Mouse (Mus musculus) intestine, embryonic 14.5 days (tissue): ENCODE data around the gene Pip5k1b. TPM values are rescaled to one million over a fixed set of nuclear protein-coding genes. Genes with fewer than 3 reads are reported as not detected.

Experiments used
- ATAC-seq: fragments of 200-750 bp; cut with Nextera tagmentation; replicated peaks from 2 replicates; pipeline ENCODE4 v1.8.0; 2017; ENCODE audit warnings: low read depth, moderate number of reproducible peaks, moderate TSS enrichment, moderate library complexity; ENCODE audit not compliant: low FRiP score, low TSS enrichment
- DNase-seq: peaks from one replicate; pipeline ENCODE4 v3.0.0-alpha.2; 2018; ENCODE audit warnings: low spot score
- H3K27ac ChIP-seq: fragments of 300-500 bp; sonication (generic); 2 replicates; pipeline ENCODE4 v1.5.1; 2014; ENCODE audit warnings: low read depth, mild to moderate bottlenecking, control low read depth
- H3K27me3 ChIP-seq: fragments of 300-500 bp; sonication (generic); replicated peaks from 2 replicates; pipeline ENCODE4 v1.6.1; 2014; ENCODE audit warnings: low read length, control low read depth; ENCODE audit not compliant: control insufficient read depth, insufficient read depth
- H3K36me3 ChIP-seq: fragments of 300-500 bp; sonication (generic); 2 replicates; pipeline ENCODE4 v1.6.1; 2014; ENCODE audit warnings: low read length, control low read depth; ENCODE audit not compliant: control insufficient read depth, insufficient read depth
- H3K4me1 ChIP-seq: fragments of 300-500 bp; sonication (generic); replicated peaks from 2 replicates; pipeline ENCODE4 v1.6.1; 2014; ENCODE audit warnings: low read length, control low read depth, mixed read lengths; ENCODE audit not compliant: control insufficient read depth, insufficient read depth
- H3K4me2 ChIP-seq: fragments of 300-500 bp; sonication (generic); 2 replicates; pipeline ENCODE4 v1.6.1; 2014; ENCODE audit warnings: low read length
- H3K4me3 ChIP-seq: fragments of 300-500 bp; sonication (generic); 2 replicates; pipeline ENCODE4 v1.5.1; 2014; ENCODE audit warnings: low read depth, low read length, control low read depth, mixed read lengths
- H3K9ac ChIP-seq: fragments of 300-500 bp; sonication (generic); 2 replicates; pipeline ENCODE4 v1.6.1; 2014; ENCODE audit warnings: mild to moderate bottlenecking, low read length
- H3K9me3 ChIP-seq: fragments of 300-500 bp; sonication (generic); 2 replicates; pipeline ENCODE4 v1.6.1; 2016; ENCODE audit warnings: low read length, control low read depth; ENCODE audit not compliant: control insufficient read depth
- WGBS: fragments of 180-500 bp; shearing (Covaris S2); extraction: QIAGEN DNeasy Blood & Tissue Kit; methylation state at CpG from one replicate; pipeline ENCODE4 v1.1.7; 2014; 5-methylcytosine and 5-hydroxymethylcytosine counted together
- polyA plus RNA-seq: library from polyadenylated mRNA; unstranded; fragments of >200 nt; fragmentation: Nextera tagmentation; extraction: Ambion mirVana; gene quantifications from 2 replicates; pipeline ENCODE4 v1.2.1, GENCODE M21; 2014

The Pip5k1b gene
- polyA plus RNA-seq, 1 experiment from 2014 or later, result 12.4 TPM

DNA sequence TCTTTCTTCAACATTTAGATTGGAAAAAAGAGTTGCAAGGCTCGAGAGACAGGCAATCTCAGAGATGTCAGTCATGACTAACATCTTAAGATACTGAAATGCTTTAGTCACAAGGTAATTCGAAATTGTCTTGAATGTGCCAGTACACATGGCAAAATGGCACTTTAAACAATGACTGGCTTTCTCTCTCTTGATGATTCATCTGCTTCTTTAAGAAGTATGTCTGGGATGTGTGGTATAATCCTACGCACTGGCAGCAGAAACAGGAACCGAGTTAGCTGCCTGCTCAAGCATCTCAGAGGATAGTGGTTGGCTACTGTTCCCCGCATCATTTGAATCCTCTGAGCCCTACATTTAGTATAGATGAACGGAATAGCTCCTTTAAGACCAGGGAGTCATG is 230.0 kb downstream of the Pip5k1b start:
- no peak for ATAC-seq
- WGBS, result 73% methylated on average over 6 of the region's 6 CpGs

DNA sequence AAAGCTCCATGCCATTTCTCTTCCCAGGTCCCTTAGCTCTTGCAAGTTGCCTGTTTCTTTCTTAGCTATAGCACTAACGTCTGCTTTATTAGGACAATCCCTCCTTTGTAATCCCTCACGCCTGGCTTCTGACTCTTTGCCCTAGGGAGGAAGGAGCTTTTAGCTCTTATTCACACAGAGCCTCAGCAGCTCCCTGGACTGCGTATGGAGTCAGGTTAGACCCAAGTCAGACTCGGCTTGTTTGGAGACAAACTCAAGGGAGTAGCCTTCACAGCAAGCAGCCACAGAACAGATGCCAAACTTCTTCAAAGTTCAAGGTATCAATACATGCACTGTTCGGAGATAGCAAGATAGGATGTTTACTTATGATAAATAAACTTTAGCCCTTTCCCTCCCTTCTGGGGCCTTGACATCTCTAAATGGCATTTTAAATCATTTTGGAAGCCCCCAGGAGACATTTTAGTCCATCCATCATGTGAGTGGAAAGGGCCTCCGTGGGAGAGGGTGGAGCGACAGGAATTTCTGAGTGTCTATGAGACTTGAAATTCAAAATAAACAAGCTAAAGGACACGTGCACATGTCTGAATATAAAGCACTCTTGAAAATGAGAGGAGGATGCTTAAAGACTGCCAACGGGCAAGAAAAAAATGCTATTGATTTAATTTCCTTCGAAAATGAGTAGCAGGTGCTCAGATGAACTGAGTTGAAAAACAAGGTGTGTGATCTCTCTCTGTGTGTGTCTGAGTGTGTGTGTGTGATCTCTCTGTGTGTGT is 231.6 kb downstream of the Pip5k1b start:
- no peak for DNase-seq
- Histone ChIP-seq H3K27me3 (no peaks in the 10 kb centered on the region), H3K9me3 (no peaks in the 10 kb centered on the region), H3K36me3 (no peaks in the 10 kb centered on the region), H3K4me3 (no peak overlapping the region), H3K4me1 (peaks cover 5% of the 10 kb centered on the region; the same call in 1 of the 2 replicates), H3K9ac (no peak overlapping the region), H3K27ac (no peak overlapping the region), H3K4me2 (no peak overlapping the region)
- no peak for ATAC-seq
- WGBS, result 18% methylated on average over 10 of the region's 10 CpGs

More for the DNA sequence above, 230.0 kb downstream of the Pip5k1b start:
- H3K4me1 ChIP-seq, result peaks cover 5% of the 10 kb centered on the region; the same call in 1 of the 2 replicates
- H3K4me3 ChIP-seq, result no peak overlapping the region
- H3K4me2 ChIP-seq, result no peak overlapping the region
- H3K27ac ChIP-seq, result no peak overlapping the region
- H3K36me3 ChIP-seq, result no peaks in the 10 kb centered on the region
- DNase-seq, result no peak
- no peak overlapping the region for H3K9ac ChIP-seq
- no peaks in the 10 kb centered on the region for H3K9me3 ChIP-seq
- H3K27me3 ChIP-seq, result no peaks in the 10 kb centered on the region

DNA sequence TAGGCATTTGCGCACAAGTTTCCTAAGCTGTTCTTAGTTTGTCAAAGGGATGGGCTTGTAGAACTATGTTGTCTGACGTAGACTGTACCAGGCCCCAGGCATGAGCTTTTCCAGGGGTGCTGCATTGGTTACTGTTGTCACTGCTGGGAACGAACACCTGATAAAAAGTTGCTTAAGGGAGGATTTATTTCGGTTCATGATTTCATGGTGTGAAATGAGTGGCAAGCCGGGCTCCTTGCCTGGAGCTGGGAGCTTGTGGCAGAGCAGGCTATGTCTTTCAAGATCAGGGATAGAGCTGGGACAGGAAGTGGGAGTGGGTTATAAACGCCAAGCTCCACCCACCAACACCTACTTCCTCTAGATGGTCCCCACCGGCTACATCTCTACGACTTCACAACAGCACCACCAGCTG is 233.8 kb downstream of the Pip5k1b start:
- no peak overlapping the region for H3K9ac ChIP-seq

GRCm38 (mm10) chr19:24321211-24321899 is 234.3 kb downstream of the Pip5k1b start:
- no peak for DNase-seq
- no peak for ATAC-seq
- 86% methylated on average over 6 of the region's 6 CpGs for WGBS
- H3K9me3 ChIP-seq, result no peaks in the 10 kb centered on the region
- H3K27me3 ChIP-seq, result no peaks in the 10 kb centered on the region
- H3K27ac ChIP-seq, result no peak overlapping the region
- H3K4me2 ChIP-seq, result no peak overlapping the region
- H3K4me3 ChIP-seq, result no peak overlapping the region
- H3K9ac ChIP-seq, result no peak overlapping the region
- no peaks in the 10 kb centered on the region for H3K36me3 ChIP-seq
- peaks cover 5% of the 10 kb centered on the region; the same call in 1 of the 2 replicates for H3K4me1 ChIP-seq

More for the DNA sequence above, 233.8 kb downstream of the Pip5k1b start:
- Histone ChIP-seq H3K27me3 (no peaks in the 10 kb centered on the region), H3K36me3 (no peaks in the 10 kb centered on the region), H3K9me3 (no peaks in the 10 kb centered on the region), H3K4me1 (peaks cover 5% of the 10 kb centered on the region; the same call in 1 of the 2 replicates), H3K27ac (no peak overlapping the region), H3K4me3 (no peak overlapping the region), H3K4me2 (no peak overlapping the region)
- 93% methylated on average over 8 of the region's 8 CpGs for WGBS
- ATAC-seq, result no peak
- DNase-seq, result no peak

GRCm38 (mm10) chr19:24318172-24318571 is 237.5 kb downstream of the Pip5k1b start:
- WGBS, result 71% methylated on average over 10 of the region's 10 CpGs
- no peak for DNase-seq
- no peak overlapping the region for H3K27ac ChIP-seq
- no peaks in the 10 kb centered on the region for H3K4me1 ChIP-seq
- no peaks in the 10 kb centered on the region for H3K9me3 ChIP-seq
- ATAC-seq, result no peak
- H3K36me3 ChIP-seq, result no peaks in the 10 kb centered on the region
- no peak overlapping the region for H3K9ac ChIP-seq
- no peaks in the 10 kb centered on the region for H3K27me3 ChIP-seq
- no peak overlapping the region for H3K4me2 ChIP-seq
- H3K4me3 ChIP-seq, result no peak overlapping the region

DNA sequence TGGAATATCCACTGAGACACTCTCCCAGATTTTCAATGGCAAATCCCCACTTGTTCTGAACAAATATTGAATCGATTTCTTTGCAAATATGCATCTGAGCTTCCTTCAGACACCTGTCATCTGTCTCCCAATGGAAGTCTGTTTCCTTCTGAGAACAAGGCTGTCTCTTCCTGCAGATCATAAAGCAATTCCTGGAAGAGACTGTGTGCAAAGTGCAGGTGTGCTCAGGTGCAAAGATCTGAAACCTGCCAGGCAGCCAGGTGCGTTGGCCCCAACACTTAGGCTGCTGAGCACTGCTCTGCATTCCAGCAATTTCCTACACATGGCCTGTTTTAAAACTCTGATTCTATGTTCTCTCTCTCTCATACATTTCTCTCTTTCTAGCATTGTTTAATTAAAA is 237.9 kb downstream of the Pip5k1b start:
- no peaks in the 10 kb centered on the region for H3K9me3 ChIP-seq
- H3K27me3 ChIP-seq, result no peaks in the 10 kb centered on the region
- WGBS, result 75% methylated on average over 2 of the region's 2 CpGs
- ATAC-seq (peak; percentile 81; the same call in 1 of the 2 replicates), DNase-seq (no peak)
- H3K27ac ChIP-seq, result peak overlapping the region; percentile 33; the same call in 1 of the 2 replicates
- H3K9ac ChIP-seq, result no peak overlapping the region
- no peak overlapping the region for H3K4me3 ChIP-seq
- H3K36me3 ChIP-seq, result no peaks in the 10 kb centered on the region
- no peak overlapping the region for H3K4me2 ChIP-seq
- no peaks in the 10 kb centered on the region for H3K4me1 ChIP-seq

DNA sequence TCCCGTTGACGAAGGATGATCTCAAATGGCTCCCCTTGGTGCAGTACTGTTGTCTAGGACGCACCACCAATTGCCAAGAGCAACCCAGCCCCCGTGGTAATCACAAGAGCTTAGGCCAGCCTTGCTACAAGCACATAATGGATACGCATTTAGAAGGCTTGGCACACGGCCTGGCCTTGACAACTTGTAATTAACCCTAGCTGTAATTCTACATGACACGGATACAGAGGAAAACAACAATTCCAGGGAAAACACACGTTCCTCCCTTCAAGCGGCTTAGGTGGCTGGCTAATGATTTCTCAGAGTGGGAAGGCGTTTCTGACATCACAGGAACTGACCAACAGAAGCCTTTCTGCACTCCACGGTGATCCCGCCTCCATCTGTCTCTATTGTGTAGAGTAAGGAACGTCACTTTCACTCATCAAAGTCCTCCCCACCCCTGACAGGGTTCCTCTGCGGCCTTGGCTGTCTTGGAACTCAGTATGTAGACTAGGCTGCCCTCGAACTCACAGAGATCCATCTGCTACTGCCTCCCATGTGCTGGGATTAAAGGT is 238.6 kb downstream of the Pip5k1b start:
- Histone ChIP-seq H3K4me2 (no peak overlapping the region), H3K4me3 (no peak overlapping the region), H3K4me1 (no peaks in the 10 kb centered on the region), H3K9me3 (no peaks in the 10 kb centered on the region), H3K27me3 (no peaks in the 10 kb centered on the region), H3K36me3 (no peaks in the 10 kb centered on the region), H3K27ac (peak overlapping the region; percentile 33; the same call in 1 of the 2 replicates), H3K9ac (no peak overlapping the region)
- ATAC-seq (0 out of 2 replicates have a peak, but pooled peaks have one; percentile 19), DNase-seq (no peak)
- 54% methylated on average over 15 of the region's 15 CpGs for WGBS

- Histone ChIP-seq H3K4me3 (no peak overlapping the region), H3K27ac (no peak overlapping the region), H3K9me3 (no peaks in the 10 kb centered on the region), H3K4me2 (no peak overlapping the region), H3K9ac (no peak overlapping the region), H3K4me1 (no peaks in the 10 kb centered on the region), H3K27me3 (no peaks in the 10 kb centered on the region), H3K36me3 (no peaks in the 10 kb centered on the region)
- ATAC-seq (no peak), DNase-seq (no peak)
- 65% methylated on average over 9 of the region's 9 CpGs for WGBS
These were observed 239.5 kb downstream of the Pip5k1b start for GRCm38 (mm10) chr19:24316060-24316725.
